23 mouse cellular contexts compared by ENCODE assay signal in the genomic region with DNA sequence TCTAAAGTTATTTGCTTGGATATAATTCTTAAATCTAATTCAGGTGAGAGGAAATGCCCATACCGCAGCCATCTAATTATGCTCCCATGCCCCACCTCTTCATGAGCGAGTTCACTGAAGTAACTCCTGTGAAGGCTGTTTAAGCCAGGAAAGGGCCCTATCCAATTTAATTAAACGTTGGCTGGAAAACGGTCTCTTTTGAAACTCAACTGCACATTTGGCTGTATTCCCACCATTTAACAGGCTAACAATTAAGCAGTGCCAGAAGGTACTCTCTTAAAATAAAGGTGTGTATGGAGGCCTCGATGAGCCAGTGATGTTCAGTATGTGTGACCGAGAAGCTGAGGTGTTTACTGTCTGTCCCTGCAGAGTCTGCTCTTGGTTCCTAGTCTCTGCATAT. TPM values are rescaled to one million over a fixed set of nuclear protein-coding genes. Genes with fewer than 3 reads are reported as not detected.
DNase-seq lines count a peak whose midpoint lies in the region; ATAC-seq and TF ChIP-seq lines count a peak whose summit lies in the region.
"Had no signal": no experiment of that assay in that cellular context is flagged by ENCODE, and none has a peak within 500 bp of the region (broad histone marks: within the 10 kb centered on the region; RNA-seq: fewer than 3 reads in every experiment).

No protein-coding gene starts in this region.

- H3K4me3 ChIP-seq in forebrain, embryonic 13.5 days, result no peak overlapping the region
- no peak overlapping the region for H3K4me3 ChIP-seq in forebrain, embryonic 15.5 days
- no peak overlapping the region for H3K4me3 ChIP-seq in kidney, embryonic 16.5 days (ENCODE audit: low read length)
- H3K4me3 ChIP-seq in midbrain, postnatal 0 days (ENCODE audit: low read depth, low read length), result no peak overlapping the region
- no peak overlapping the region for H3K4me3 ChIP-seq in midbrain, embryonic 16.5 days (ENCODE audit: low read depth, low read length)
- H3K4me3 ChIP-seq: hindbrain, embryonic 13.5 days; lung, embryonic 15.5 days; neural tube, embryonic 12.5 days had no signal

- TF ChIP-seq CTCF in midbrain, postnatal 0 days (IDR thresholded peaks at IDR 0.05), result no peak

- H3K4me1 ChIP-seq in forebrain, embryonic 13.5 days, result peaks cover 33% of the 10 kb centered on the region
- peaks cover 34% of the 10 kb centered on the region for H3K4me1 ChIP-seq in forebrain, embryonic 15.5 days
- peaks cover 27% of the 10 kb centered on the region for H3K4me1 ChIP-seq in kidney, embryonic 16.5 days (ENCODE audit: insufficient read depth, low read length)
- peaks cover 6% of the 10 kb centered on the region; the same call in 1 of the 2 replicates for H3K4me1 ChIP-seq in midbrain, postnatal 0 days (ENCODE audit: insufficient read depth, low read length)
- peaks cover 22% of the 10 kb centered on the region for H3K4me1 ChIP-seq in midbrain, embryonic 16.5 days (ENCODE audit: control insufficient read depth, insufficient read depth, low read length)

- no peaks in the 10 kb centered on the region for H3K27me3 ChIP-seq in forebrain, embryonic 13.5 days
- no peaks in the 10 kb centered on the region for H3K27me3 ChIP-seq in forebrain, embryonic 15.5 days
- H3K27me3 ChIP-seq in kidney, embryonic 16.5 days (ENCODE audit: insufficient read depth, low read length), result no peaks in the 10 kb centered on the region
- H3K27me3 ChIP-seq in midbrain, postnatal 0 days (ENCODE audit: insufficient read depth, low read length), result no peaks in the 10 kb centered on the region
- H3K27me3 ChIP-seq in midbrain, embryonic 16.5 days (ENCODE audit: control insufficient read depth, insufficient read depth, low read depth, low read length), result no peaks in the 10 kb centered on the region
- H3K27me3 ChIP-seq: hindbrain, embryonic 13.5 days; lung, embryonic 15.5 days; neural tube, embryonic 12.5 days had no signal

- H3K9me3 ChIP-seq in forebrain, embryonic 13.5 days (replicated peaks), result no peaks in the 10 kb centered on the region
- H3K9me3 ChIP-seq in forebrain, embryonic 15.5 days, result no peaks in the 10 kb centered on the region
- no peaks in the 10 kb centered on the region for H3K9me3 ChIP-seq in kidney, embryonic 16.5 days (ENCODE audit: low read length)
- H3K9me3 ChIP-seq in midbrain, postnatal 0 days (ENCODE audit: low read length), result no peaks in the 10 kb centered on the region
- no peaks in the 10 kb centered on the region for H3K9me3 ChIP-seq in midbrain, embryonic 16.5 days (replicated peaks; ENCODE audit: control insufficient read depth, low read length, poor library complexity, severe bottlenecking)
- H3K9me3 ChIP-seq: G1E; hindbrain, embryonic 13.5 days; lung, embryonic 15.5 days; neural tube, embryonic 12.5 days had no signal

- H3K36me3 ChIP-seq in forebrain, embryonic 13.5 days (ENCODE audit: poor library complexity, severe bottlenecking), result no peaks in the 10 kb centered on the region
- no peaks in the 10 kb centered on the region for H3K36me3 ChIP-seq in forebrain, embryonic 15.5 days
- H3K36me3 ChIP-seq in kidney, embryonic 16.5 days (ENCODE audit: insufficient read depth, low read length), result no peaks in the 10 kb centered on the region
- H3K36me3 ChIP-seq in midbrain, postnatal 0 days (ENCODE audit: insufficient read depth, low read length), result peaks cover 4% of the 10 kb centered on the region; the same call in 1 of the 2 replicates
- H3K36me3 ChIP-seq in midbrain, embryonic 16.5 days (ENCODE audit: control insufficient read depth, insufficient read depth, low read length), result no peaks in the 10 kb centered on the region
- H3K36me3 ChIP-seq: lung, embryonic 15.5 days; neural tube, embryonic 12.5 days had no signal

- WGBS in forebrain, embryonic 13.5 days, result 60% methylated on average over 6 of the region's 6 CpGs
- WGBS in forebrain, embryonic 15.5 days, result 35% methylated on average over 6 of the region's 6 CpGs
- 78% methylated on average over 6 of the region's 6 CpGs for WGBS in kidney, embryonic 16.5 days
- 71% methylated on average over 6 of the region's 6 CpGs for WGBS in midbrain, postnatal 0 days
- WGBS in midbrain, embryonic 16.5 days, result 78% methylated on average over 6 of the region's 6 CpGs

- ATAC-seq in forebrain, embryonic 13.5 days, result no peak
- ATAC-seq in forebrain, embryonic 15.5 days (replicated peaks), result no peak
- no peak for ATAC-seq in kidney, embryonic 16.5 days (ENCODE audit: low FRiP score, low TSS enrichment)
- ATAC-seq in midbrain, postnatal 0 days (ENCODE audit: low FRiP score), result no peak
- ATAC-seq in midbrain, embryonic 16.5 days, result no peak
- ATAC-seq: forebrain, postnatal 0 days had no signal

- DNase-seq in kidney, adult 9 months, result peak; percentile 64
- peak; percentile 17 for DNase-seq in midbrain, postnatal 0 days (ENCODE audit: low spot score)
- DNase-seq in urinary bladder, postnatal 10 days (ENCODE audit: low spot score), result no peak
- DNase-seq in frontal cortex, postnatal 36 days (ENCODE audit: low spot score in 2 of 2), result no peak
- DNase-seq: adrenal gland, postnatal 25 days; cerebellum, adult 18-20 months; forebrain, postnatal 0 days; heart, postnatal 14 days; layer of hippocampus, adult 9-11 months; lung, postnatal 4 days; thymus, postnatal 14 days had no signal

- H3K9ac ChIP-seq in forebrain, embryonic 13.5 days, result no peak overlapping the region; the same call in 1 of the 2 replicates
- no peak overlapping the region for H3K9ac ChIP-seq in forebrain, embryonic 15.5 days (replicated peaks)
- no peak overlapping the region for H3K9ac ChIP-seq in kidney, embryonic 16.5 days (replicated peaks; ENCODE audit: low read length)
- H3K9ac ChIP-seq in midbrain, postnatal 0 days (replicated peaks; ENCODE audit: low read length, poor library complexity, severe bottlenecking), result no peak overlapping the region
- H3K9ac ChIP-seq in midbrain, embryonic 16.5 days (ENCODE audit: low read depth, low read length), result no peak overlapping the region

- peak overlapping the region; percentile 22; the same call in 1 of the 2 replicates for H3K4me2 ChIP-seq in forebrain, embryonic 13.5 days
- H3K4me2 ChIP-seq in forebrain, embryonic 15.5 days (replicated peaks), result no peak overlapping the region
- no peak overlapping the region for H3K4me2 ChIP-seq in kidney, embryonic 16.5 days (replicated peaks; ENCODE audit: low read depth, low read length)
- H3K4me2 ChIP-seq in midbrain, postnatal 0 days (ENCODE audit: low read depth, low read length, poor library complexity, severe bottlenecking), result no peak overlapping the region
- no peak overlapping the region for H3K4me2 ChIP-seq in midbrain, embryonic 16.5 days (ENCODE audit: low read length)
- H3K4me2 ChIP-seq: heart, embryonic 11.5 days; hindbrain, embryonic 13.5 days; lung, embryonic 15.5 days had no signal

- 0 out of 2 replicates have a peak overlapping the region, but pooled peaks have one; percentile 3 for H3K27ac ChIP-seq in forebrain, embryonic 13.5 days
- no peak overlapping the region for H3K27ac ChIP-seq in forebrain, embryonic 15.5 days (replicated peaks)
- no peak overlapping the region for H3K27ac ChIP-seq in kidney, embryonic 16.5 days (ENCODE audit: low read length)
- H3K27ac ChIP-seq in midbrain, postnatal 0 days (ENCODE audit: low read depth, low read length), result no peak overlapping the region
- no peak overlapping the region for H3K27ac ChIP-seq in midbrain, embryonic 16.5 days (ENCODE audit: low read length)
- H3K27ac ChIP-seq: hindbrain, embryonic 13.5 days; lung, embryonic 15.5 days; neural tube, embryonic 12.5 days had no signal

RNA-seq across cellular contexts. Expression of gene Mbtps1, which starts 2.7 kb away (rescaled TPM):
- polyA plus RNA-seq in forebrain, embryonic 13.5 days (2015; fragmentation: Nextera tagmentation; extraction: Ambion mirVana), result 67.2 and 70.5 TPM in 2 replicates
- 65.8 and 67.8 TPM in 2 replicates for polyA plus RNA-seq in forebrain, embryonic 15.5 days (2015; fragmentation: Nextera tagmentation; extraction: Ambion mirVana)
- polyA plus RNA-seq in kidney, embryonic 16.5 days (2015; fragmentation: Nextera tagmentation; extraction: Ambion mirVana), result 131 TPM in 2 replicates
- total RNA-seq in midbrain, postnatal 0 days (2014; rRNA removed), result 68.8 and 72.7 TPM in 2 replicates
- 45.5 and 46.0 TPM in 2 replicates for polyA plus RNA-seq in midbrain, postnatal 0 days (2015; fragmentation: Nextera tagmentation; extraction: Ambion mirVana)
- 51.4 and 61.3 TPM in 2 replicates for polyA plus RNA-seq in midbrain, embryonic 16.5 days (2015; fragmentation: Nextera tagmentation; extraction: Ambion mirVana)

RNA-seq across cellular contexts. Expression of gene Hsdl1, which starts 19.1 kb away (rescaled TPM):
- polyA plus RNA-seq in forebrain, embryonic 13.5 days (2015; fragmentation: Nextera tagmentation; extraction: Ambion mirVana), result 109 and 130 TPM in 2 replicates
- polyA plus RNA-seq in forebrain, embryonic 15.5 days (2015; fragmentation: Nextera tagmentation; extraction: Ambion mirVana), result 156 and 161 TPM in 2 replicates
- polyA plus RNA-seq in kidney, embryonic 16.5 days (2015; fragmentation: Nextera tagmentation; extraction: Ambion mirVana), result 39.8 and 43.1 TPM in 2 replicates
- total RNA-seq in midbrain, postnatal 0 days (2014; rRNA removed), result 164 and 176 TPM in 2 replicates
- polyA plus RNA-seq in midbrain, postnatal 0 days (2015; fragmentation: Nextera tagmentation; extraction: Ambion mirVana), result 164 and 174 TPM in 2 replicates
- 197 and 206 TPM in 2 replicates for polyA plus RNA-seq in midbrain, embryonic 16.5 days (2015; fragmentation: Nextera tagmentation; extraction: Ambion mirVana)

RNA-seq across cellular contexts. Expression of gene Dnaaf1, which starts 19.2 kb away (rescaled TPM):
- polyA plus RNA-seq in forebrain, embryonic 13.5 days (2015; fragmentation: Nextera tagmentation; extraction: Ambion mirVana), result 0.19 and 0.62 TPM in 2 replicates
- 0.15 and 0.51 TPM in 2 replicates for polyA plus RNA-seq in forebrain, embryonic 15.5 days (2015; fragmentation: Nextera tagmentation; extraction: Ambion mirVana)
- 0.27 and 0.37 TPM in 2 replicates for polyA plus RNA-seq in kidney, embryonic 16.5 days (2015; fragmentation: Nextera tagmentation; extraction: Ambion mirVana)
- total RNA-seq in midbrain, postnatal 0 days (2014; rRNA removed), result 0.47 and 1.1 TPM in 2 replicates
- polyA plus RNA-seq in midbrain, postnatal 0 days (2015; fragmentation: Nextera tagmentation; extraction: Ambion mirVana), result 0.51 and 0.60 TPM in 2 replicates
- polyA plus RNA-seq in midbrain, embryonic 16.5 days (2015; fragmentation: Nextera tagmentation; extraction: Ambion mirVana), result 0.75 and 0.83 TPM in 2 replicates
- total RNA-seq: forebrain, postnatal 0 days; gastrocnemius, adult 18-20 months; gastrocnemius, postnatal 4 days had no signal

RNA-seq across cellular contexts. Expression of gene Taf1c, which starts 49.2 kb away (rescaled TPM):
- polyA plus RNA-seq in forebrain, embryonic 13.5 days (2015; fragmentation: Nextera tagmentation; extraction: Ambion mirVana), result 15.2 and 16.8 TPM in 2 replicates
- polyA plus RNA-seq in forebrain, embryonic 15.5 days (2015; fragmentation: Nextera tagmentation; extraction: Ambion mirVana), result 17.6 and 18.8 TPM in 2 replicates
- 15.4 and 15.5 TPM in 2 replicates for polyA plus RNA-seq in kidney, embryonic 16.5 days (2015; fragmentation: Nextera tagmentation; extraction: Ambion mirVana)
- total RNA-seq in midbrain, postnatal 0 days (2014; rRNA removed), result 20.1 and 22.5 TPM in 2 replicates
- 9.6 and 10.2 TPM in 2 replicates for polyA plus RNA-seq in midbrain, postnatal 0 days (2015; fragmentation: Nextera tagmentation; extraction: Ambion mirVana)
- 14.3 and 14.6 TPM in 2 replicates for polyA plus RNA-seq in midbrain, embryonic 16.5 days (2015; fragmentation: Nextera tagmentation; extraction: Ambion mirVana)

RNA-seq across cellular contexts. Expression of gene Slc38a8, which starts 54.4 kb away (rescaled TPM):
- polyA plus RNA-seq in forebrain, embryonic 13.5 days (2015; fragmentation: Nextera tagmentation; extraction: Ambion mirVana), result not detected in 2 replicates
- not detected in 2 replicates for polyA plus RNA-seq in forebrain, embryonic 15.5 days (2015; fragmentation: Nextera tagmentation; extraction: Ambion mirVana)
- polyA plus RNA-seq in kidney, embryonic 16.5 days (2015; fragmentation: Nextera tagmentation; extraction: Ambion mirVana), result 0.13 TPM in 1 of 2 replicates, not detected in the other
- 0.16 and 0.19 TPM in 2 replicates for total RNA-seq in midbrain, postnatal 0 days (2014; rRNA removed)
- 0.09 and 0.12 TPM in 2 replicates for polyA plus RNA-seq in midbrain, postnatal 0 days (2015; fragmentation: Nextera tagmentation; extraction: Ambion mirVana)
- polyA plus RNA-seq in midbrain, embryonic 16.5 days (2015; fragmentation: Nextera tagmentation; extraction: Ambion mirVana), result 0.12 TPM in 1 of 2 replicates, not detected in the other
- total RNA-seq: adrenal gland, postnatal 25 days; forebrain, postnatal 0 days; gastrocnemius, adult 18-20 months; gastrocnemius, postnatal 4 days; heart, postnatal 14 days had no signal
- polyA plus RNA-seq: G1E; heart, embryonic 11.5 days; hindbrain, embryonic 13.5 days; limb, embryonic 11.5 days; lung, embryonic 15.5 days; neural tube, embryonic 12.5 days had no signal

Comparison
In these comparisons a context has a peak if more than half of its experiments do, and no peak if none do; other contexts are left out.
1. DNase-seq: peak in kidney, adult 9 months (single experiment) and midbrain, postnatal 0 days (single experiment); none in urinary bladder, postnatal 10 days (single experiment) and frontal cortex, postnatal 36 days (0 of 2).